Mouse (Mus musculus): ENCODE results near the gene Cdk17.

Cdk17 gene

GRCm38 (mm10) chr10:93287551-93288145 is 127.0 kb downstream of the Cdk17 start:
- no peak for ATAC-seq (ENCODE audit: low TSS enrichment)

DNA sequence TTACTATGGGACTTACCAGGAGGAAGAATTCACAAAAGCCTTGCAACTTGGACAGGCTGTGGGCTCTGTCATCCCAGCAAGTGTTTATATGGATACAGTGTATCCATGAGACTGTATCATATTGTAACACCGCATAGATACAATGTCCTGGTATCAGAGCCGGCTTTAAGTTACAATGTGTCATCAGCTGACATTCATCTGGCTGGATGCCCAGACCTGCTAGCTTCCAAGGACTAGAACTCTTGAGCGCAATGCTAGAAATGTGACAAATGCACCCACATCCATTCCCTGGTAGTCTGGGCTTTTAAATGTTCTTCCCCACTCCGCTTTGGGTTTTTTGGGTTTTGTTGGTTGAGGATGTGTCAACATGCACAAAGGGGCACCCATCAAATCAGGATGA is 127.7 kb downstream of the Cdk17 start:
- peak; percentile 52 for ATAC-seq (ENCODE audit: low TSS enrichment)

GRCm38 (mm10) chr10:93289404-93289803 is 128.7 kb downstream of the Cdk17 start:
- ATAC-seq (ENCODE audit: low TSS enrichment), result no peak

- ATAC-seq (ENCODE audit: low TSS enrichment), result peak; percentile 54
Observed at GRCm38 (mm10) chr10:93291352-93291751, 130.7 kb downstream of the Cdk17 start.

DNA sequence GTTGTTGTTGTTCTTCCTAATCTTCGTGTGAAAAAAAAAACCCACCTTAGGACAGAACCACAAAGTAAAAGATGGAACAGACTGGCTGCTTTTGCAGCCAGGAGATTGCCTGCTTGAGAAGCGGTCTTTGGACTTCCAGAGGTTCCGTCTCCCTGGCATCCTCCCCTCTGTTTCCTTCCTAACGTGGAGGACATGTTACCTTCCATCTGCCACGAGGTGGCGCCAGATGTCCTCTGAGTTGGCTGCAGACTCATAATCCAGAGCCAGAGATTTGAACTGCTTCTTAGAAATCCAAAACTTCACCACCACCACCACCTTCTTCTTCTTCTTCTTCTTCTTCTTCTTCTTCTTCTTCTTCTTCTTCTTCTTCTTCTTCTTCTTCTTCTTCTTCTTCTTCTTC is 131.2 kb downstream of the Cdk17 start:
- ATAC-seq (ENCODE audit: low TSS enrichment), result peak; percentile 86

DNA sequence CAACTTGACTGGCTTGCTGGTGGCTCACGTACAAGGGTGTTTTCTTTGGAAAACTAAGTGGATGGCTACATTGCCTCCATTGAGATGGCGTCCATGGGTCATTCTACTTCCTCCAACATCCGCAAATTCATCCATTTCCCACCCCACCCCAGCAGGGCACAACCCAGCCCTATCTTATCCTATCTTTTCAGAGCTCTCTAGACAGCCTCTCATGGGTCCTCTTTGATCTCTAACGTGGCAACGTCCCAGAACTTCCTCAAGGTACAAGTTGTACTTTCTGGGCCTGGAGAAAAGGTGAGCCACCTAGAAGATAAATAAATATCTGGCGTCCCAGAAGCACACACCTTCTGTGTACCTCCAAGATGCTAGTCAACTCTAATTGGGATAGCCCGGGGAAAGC is 132.9 kb downstream of the Cdk17 start:
- no peak for ATAC-seq (ENCODE audit: low TSS enrichment)

- 0 out of 2 replicates have a peak, but pooled peaks have one; percentile 32 for ATAC-seq (ENCODE audit: low TSS enrichment)
Observed at GRCm38 (mm10) chr10:93294547-93295219, 134.0 kb downstream of the Cdk17 start.

- peak; percentile 56; the same call in 1 of the 2 replicates for ATAC-seq (ENCODE audit: low TSS enrichment)
Observed at GRCm38 (mm10) chr10:93297774-93298173, 137.1 kb downstream of the Cdk17 start.

- peak; percentile 42; the same call in 1 of the 2 replicates for ATAC-seq (ENCODE audit: low TSS enrichment)
Observed at GRCm38 (mm10) chr10:93298208-93298607, 137.5 kb downstream of the Cdk17 start.

GRCm38 (mm10) chr10:93301831-93302230 is 141.2 kb downstream of the Cdk17 start:
- ATAC-seq (ENCODE audit: low TSS enrichment), result no peak

DNA sequence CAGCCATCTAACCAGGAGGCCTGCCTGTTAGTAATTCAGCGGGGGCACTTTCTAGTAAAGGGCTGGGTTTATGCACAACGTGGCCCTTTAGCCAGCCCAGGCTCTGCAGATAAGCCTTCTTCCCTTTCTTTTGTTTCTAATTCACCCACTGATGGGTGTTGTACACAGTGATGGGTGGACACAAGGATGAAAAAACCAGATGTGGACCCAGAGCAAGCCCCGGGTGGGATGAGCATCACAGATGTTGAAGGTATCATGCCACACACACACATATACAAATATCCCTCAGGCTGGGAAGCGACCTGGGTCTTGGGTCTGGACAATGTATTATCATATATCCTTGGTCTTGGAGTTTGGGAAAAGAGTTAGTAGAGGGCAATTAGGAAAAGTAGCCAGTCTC is 142.6 kb downstream of the Cdk17 start:
- ATAC-seq (ENCODE audit: low TSS enrichment), result no peak

GRCm38 (mm10) chr10:93305946-93306345 is 145.3 kb downstream of the Cdk17 start:
- no peak for ATAC-seq (ENCODE audit: low TSS enrichment)

DNA sequence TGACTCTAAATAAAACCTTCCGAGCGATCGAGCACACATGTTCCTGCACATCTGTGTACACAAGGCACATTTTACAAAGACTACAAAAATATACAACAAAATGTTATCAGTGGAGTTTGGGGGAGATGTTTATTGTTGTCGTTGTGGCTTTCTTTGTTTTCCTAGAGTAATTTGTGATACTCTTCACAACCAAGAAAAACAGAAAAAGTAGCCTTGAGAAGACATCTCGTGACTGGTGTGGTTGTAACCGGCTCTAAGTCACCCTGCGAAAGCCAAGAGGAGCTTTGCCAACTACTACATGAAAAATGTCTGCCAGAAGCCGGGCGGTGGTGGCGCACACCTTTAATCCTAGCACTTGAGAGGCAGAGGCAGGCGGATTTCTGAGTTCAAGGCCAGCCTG is 145.7 kb downstream of the Cdk17 start:
- ATAC-seq (ENCODE audit: low TSS enrichment), result no peak

- ATAC-seq (ENCODE audit: low TSS enrichment), result peak; percentile 79
Observed at GRCm38 (mm10) chr10:93309131-93309933, 148.7 kb downstream of the Cdk17 start.

DNA sequence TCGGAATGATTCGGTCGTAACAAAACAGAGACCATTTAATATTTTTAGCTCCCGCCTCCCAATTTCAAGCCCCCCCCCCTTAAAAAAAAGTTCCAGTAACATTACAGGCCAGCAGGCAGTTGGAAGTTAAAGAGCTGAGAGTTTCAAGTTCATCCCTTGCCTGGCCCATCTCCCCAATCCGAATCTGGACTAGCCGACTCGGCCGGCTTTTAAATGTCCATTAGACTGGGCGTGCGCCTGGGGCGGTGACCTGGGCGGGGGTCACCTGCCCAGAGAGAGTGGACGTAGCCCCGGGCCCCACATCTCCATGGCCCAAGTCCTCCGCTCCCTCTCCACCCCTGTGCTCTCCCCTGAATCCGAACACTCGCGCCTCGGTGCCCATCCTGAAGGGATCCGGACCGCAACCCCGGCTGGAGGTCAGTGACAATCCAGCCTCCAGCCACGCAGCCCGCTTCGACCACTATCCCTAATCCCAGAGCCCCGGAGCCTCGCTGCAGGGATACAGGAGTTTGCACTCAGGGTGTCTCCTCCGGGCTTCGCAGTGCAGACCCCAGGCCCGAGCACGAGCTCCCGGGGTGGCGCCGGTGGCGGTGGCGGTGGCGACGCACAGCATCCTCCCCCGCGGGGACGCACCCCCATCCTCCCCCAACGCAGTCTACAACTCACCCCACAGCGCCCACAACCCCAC is 149.4 kb downstream of the Cdk17 start:
- no peak for ATAC-seq (ENCODE audit: low TSS enrichment)

DNA sequence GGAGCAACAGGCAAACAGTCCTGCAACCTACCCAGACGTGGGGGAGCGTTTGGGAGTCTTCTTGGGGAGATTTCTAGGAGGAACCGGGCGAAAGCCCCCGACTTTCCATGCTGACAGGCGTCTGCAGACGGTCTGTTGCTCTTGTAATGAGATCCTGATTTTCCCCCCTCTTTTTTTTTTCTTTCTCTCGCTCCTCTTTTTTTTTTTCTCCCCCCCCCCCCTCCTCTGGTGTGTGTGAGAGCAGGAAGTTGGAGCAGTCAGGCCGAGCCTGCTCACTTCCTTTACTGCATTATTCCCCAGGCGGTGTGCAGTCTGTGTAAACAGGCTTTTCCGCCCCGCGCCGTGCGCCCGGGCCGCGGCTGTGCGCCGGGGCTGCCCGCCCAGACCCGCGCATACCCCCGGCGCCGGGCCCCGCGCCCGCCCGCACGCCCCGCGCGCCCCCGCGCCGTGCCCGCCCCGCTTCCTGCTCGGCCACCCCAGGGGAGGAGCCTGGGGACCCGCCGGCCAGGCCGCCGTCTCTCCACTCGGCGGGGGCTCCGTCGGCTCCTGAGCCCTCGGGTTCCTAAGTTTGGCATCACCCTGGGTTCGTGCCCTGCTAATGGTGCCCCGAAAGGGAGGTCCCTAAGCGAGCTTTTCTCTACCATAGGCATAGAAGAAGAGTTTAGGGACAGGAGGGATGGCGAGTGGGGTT is 150.2 kb downstream of the Cdk17 start, which contains the start of gene Elk3:
Gene Elk3, minus strand, starts transcription at position 415 of the 691 bp plus-strand sequence.
- ATAC-seq (ENCODE audit: low TSS enrichment), result peak; percentile 39; the same call in 1 of the 2 replicates

- ATAC-seq (ENCODE audit: low TSS enrichment), result no peak
Observed at GRCm38 (mm10) chr10:93311576-93311975, 150.9 kb downstream of the Cdk17 start.
